In genomic region chr15:5877749-5878148, GRCm38 (mm10) we compare ENCODE assay signal across 16 mouse cellular contexts.
DNase-seq lines count a peak whose midpoint lies in the region.
"Had no signal": no experiment of that assay in that cellular context is flagged by ENCODE, and none has a peak within 500 bp of the region (broad histone marks: within the 10 kb centered on the region; RNA-seq: fewer than 3 reads in every experiment).

No protein-coding gene starts in this region.

- peak; percentile 87 for DNase-seq in heart, adult 11 months
- DNase-seq in heart, postnatal 4 days = no peak
- DNase-seq in right cerebral cortex, postnatal 10 days (ENCODE audit: low spot score in 2 of 2) = peak; percentile 21 to 24
- no peak for DNase-seq in right cerebral cortex, postnatal 36 days (ENCODE audit: low spot score in 2 of 2)
- DNase-seq in brain, adult 2 months (ENCODE audit: low read depth, low spot score) = peak; percentile 1
- DNase-seq in skeletal muscle tissue, adult 2 months (ENCODE audit: low read depth, low spot score) = peak; percentile 8
- no peak for DNase-seq in liver
- no peak for DNase-seq in cerebellum, adult 9-10 months
- DNase-seq: adrenal gland, adult 2 months; adrenal gland, postnatal 14 days; adrenal gland, postnatal 36 days; cerebellum, adult 11 months; cerebellum, adult 18-20 months; cerebellum, adult 8-10 months; cerebellum, postnatal 10 days; cerebellum, postnatal 25 days had no signal

Comparison
In these comparisons a context has a peak if more than half of its experiments do, and no peak if none do; other contexts are left out.
1. DNase-seq: peak in heart, adult 11 months (single experiment), right cerebral cortex, postnatal 10 days (2 of 2), brain, adult 2 months (single experiment) and skeletal muscle tissue, adult 2 months (single experiment); none in heart, postnatal 4 days (single experiment), right cerebral cortex, postnatal 36 days (0 of 2), liver (single experiment) and cerebellum, adult 9-10 months (single experiment).